Mouse (Mus musculus): ENCODE results near the gene Arsb. TPM values are rescaled to one million over a fixed set of nuclear protein-coding genes. Genes with fewer than 3 reads are reported as not detected.

The Arsb gene
- polyA plus RNA-seq, 1 experiment from 2014 or later: 7.8 TPM

DNA sequence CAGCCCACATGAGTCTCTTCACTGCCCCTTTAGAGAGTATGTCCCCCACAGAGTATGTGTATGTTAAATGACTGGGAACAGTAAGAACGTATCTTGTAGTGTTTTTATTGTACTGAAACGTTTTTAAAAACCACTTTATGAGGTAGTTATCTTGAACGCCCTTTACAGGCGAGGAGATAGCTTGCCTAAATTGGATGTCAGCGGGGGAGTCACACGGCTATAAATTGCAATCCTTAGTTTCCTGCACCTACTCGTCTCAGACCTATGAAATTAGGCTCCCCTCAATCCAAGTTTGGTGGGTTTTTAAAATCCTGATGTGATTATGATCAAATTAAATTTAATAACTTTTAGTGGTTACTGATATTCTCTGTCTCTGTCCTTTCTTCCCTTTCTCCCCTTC lies 1.4 kb downstream of the Arsb start:
- Histone ChIP-seq H3K4me1 (ENCODE audit: control insufficient read depth, insufficient read depth, low read length) (no peaks in the 10 kb centered on the region), H3K27ac (replicated peaks; ENCODE audit: low read depth, low read length) (no peak overlapping the region), H3K9me3 (replicated peaks; ENCODE audit: control insufficient read depth, low read length) (no peaks in the 10 kb centered on the region), H3K27me3 (ENCODE audit: control insufficient read depth, insufficient read depth, low read length) (no peaks in the 10 kb centered on the region), H3K9ac (replicated peaks; ENCODE audit: low read length) (no peak overlapping the region), H3K4me2 (ENCODE audit: low read depth, low read length) (no peak overlapping the region), H3K36me3 (replicated peaks; ENCODE audit: control insufficient read depth, insufficient read depth, low read depth, low read length) (no peaks in the 10 kb centered on the region), H3K4me3 (ENCODE audit: low read depth, low read length) (no peak overlapping the region)
- WGBS: 79% methylated on average over 7 of the region's 7 CpGs
- ATAC-seq (replicated peaks; ENCODE audit: insufficient number of reproducible peaks, low FRiP score, low TSS enrichment, low read depth) (no peak), DNase-seq (ENCODE audit: low spot score) (no peak)

DNA sequence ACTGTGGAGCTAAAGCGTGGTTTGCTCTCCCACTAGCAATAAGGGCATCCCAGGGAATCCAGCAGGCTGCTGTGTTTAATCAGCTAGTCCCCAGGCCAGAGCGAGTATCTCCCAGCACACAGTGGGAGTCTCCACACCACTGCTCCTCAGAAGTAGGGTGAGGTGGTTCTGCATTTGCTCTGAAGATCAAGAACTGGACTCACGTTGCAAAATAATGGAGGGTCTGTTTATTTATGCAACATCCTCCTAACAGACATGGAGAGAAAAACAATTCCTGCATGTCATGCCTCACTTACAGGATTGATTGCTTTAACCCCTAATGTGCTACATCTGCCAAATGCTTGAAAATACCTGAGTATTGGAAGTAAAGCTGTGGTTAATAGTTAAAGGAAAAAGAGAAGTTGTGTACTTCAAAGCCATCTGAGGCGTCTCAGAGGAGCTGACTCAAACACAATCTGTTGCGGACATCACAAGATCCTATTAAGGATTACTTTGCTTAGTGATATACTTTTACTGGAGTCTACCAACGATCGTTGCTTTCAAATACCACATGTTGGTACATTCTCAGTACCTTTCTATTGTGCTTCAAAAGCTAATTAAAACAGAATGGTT lies 2.4 kb downstream of the Arsb start:
- H3K9ac ChIP-seq (replicated peaks; ENCODE audit: low read length): no peak overlapping the region
- no peaks in the 10 kb centered on the region for H3K9me3 ChIP-seq (replicated peaks; ENCODE audit: control insufficient read depth, low read length)
- H3K4me1 ChIP-seq (ENCODE audit: control insufficient read depth, insufficient read depth, low read length): no peaks in the 10 kb centered on the region
- H3K27ac ChIP-seq (replicated peaks; ENCODE audit: low read depth, low read length): no peak overlapping the region
- WGBS: 58% methylated on average over 7 of the region's 7 CpGs
- H3K4me2 ChIP-seq (ENCODE audit: low read depth, low read length): no peak overlapping the region
- no peak overlapping the region for H3K4me3 ChIP-seq (ENCODE audit: low read depth, low read length)
- DNase-seq (ENCODE audit: low spot score) (no peak), ATAC-seq (replicated peaks; ENCODE audit: insufficient number of reproducible peaks, low FRiP score, low TSS enrichment, low read depth) (no peak)
- no peaks in the 10 kb centered on the region for H3K36me3 ChIP-seq (replicated peaks; ENCODE audit: control insufficient read depth, insufficient read depth, low read depth, low read length)
- no peaks in the 10 kb centered on the region for H3K27me3 ChIP-seq (ENCODE audit: control insufficient read depth, insufficient read depth, low read length)

DNA sequence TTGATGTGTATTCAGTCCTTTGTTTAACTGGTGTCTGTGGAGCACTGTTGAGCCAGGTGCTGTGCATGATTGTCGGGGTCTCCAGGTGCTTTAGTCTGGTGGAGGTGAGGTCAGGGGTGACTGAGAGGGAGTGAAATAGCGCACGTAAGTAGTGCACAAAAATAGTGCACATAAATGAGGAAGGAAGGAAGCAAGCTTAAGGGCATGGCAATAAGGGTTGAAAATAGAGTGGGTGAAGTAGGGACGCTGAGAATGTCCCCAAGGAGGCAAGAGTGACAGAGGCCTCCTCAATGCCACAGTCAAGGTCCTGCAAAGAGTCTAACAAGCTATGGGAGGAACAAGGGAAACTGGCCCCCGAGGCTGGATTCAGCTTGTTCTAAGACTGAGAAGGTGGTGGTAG lies 11.4 kb downstream of the Arsb start:
- no peak overlapping the region for H3K27ac ChIP-seq (replicated peaks; ENCODE audit: low read depth, low read length)

DNA sequence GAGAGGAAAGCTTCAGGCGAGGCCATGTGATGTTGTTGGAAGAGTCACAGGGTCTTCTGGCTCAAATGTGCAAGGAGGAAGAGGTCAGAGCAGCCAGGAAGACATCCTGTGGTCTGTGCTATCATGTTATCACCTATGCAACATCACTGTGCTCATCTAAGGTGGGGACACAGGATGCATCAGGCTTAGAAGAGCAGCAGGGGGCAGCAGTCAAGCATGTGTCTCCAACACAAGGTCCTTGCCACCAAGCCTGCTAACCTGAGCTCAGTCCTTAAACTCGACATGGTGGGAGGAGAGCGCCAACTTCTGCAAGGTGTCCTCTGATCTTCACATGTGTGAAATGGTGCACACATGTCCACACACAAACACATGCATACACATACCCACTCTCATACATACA lies 13.9 kb downstream of the Arsb start:
- no peak overlapping the region for H3K4me2 ChIP-seq (ENCODE audit: low read depth, low read length)
- H3K27me3 ChIP-seq (ENCODE audit: control insufficient read depth, insufficient read depth, low read length): no peaks in the 10 kb centered on the region
- no peak for ATAC-seq (replicated peaks; ENCODE audit: insufficient number of reproducible peaks, low FRiP score, low TSS enrichment, low read depth)
- H3K4me3 ChIP-seq (ENCODE audit: low read depth, low read length): no peak overlapping the region
- whole genome bisulfite sequencing: 83% methylated on average over 3 of the region's 3 CpGs
- DNase-seq (ENCODE audit: low spot score): no peak
- no peaks in the 10 kb centered on the region for H3K4me1 ChIP-seq (ENCODE audit: control insufficient read depth, insufficient read depth, low read length)
- no peaks in the 10 kb centered on the region for H3K36me3 ChIP-seq (replicated peaks; ENCODE audit: control insufficient read depth, insufficient read depth, low read depth, low read length)
- H3K9ac ChIP-seq (replicated peaks; ENCODE audit: low read length): no peak overlapping the region
- no peaks in the 10 kb centered on the region for H3K9me3 ChIP-seq (replicated peaks; ENCODE audit: control insufficient read depth, low read length)
- no peak overlapping the region for H3K27ac ChIP-seq (replicated peaks; ENCODE audit: low read depth, low read length)

More for the DNA sequence above, 11.4 kb downstream of the Arsb start:
- ATAC-seq (replicated peaks; ENCODE audit: insufficient number of reproducible peaks, low FRiP score, low TSS enrichment, low read depth): no peak
- Histone ChIP-seq H3K36me3 (replicated peaks; ENCODE audit: control insufficient read depth, insufficient read depth, low read depth, low read length) (no peaks in the 10 kb centered on the region), H3K4me3 (ENCODE audit: low read depth, low read length) (no peak overlapping the region), H3K9me3 (replicated peaks; ENCODE audit: control insufficient read depth, low read length) (no peaks in the 10 kb centered on the region), H3K9ac (replicated peaks; ENCODE audit: low read length) (no peak overlapping the region), H3K4me2 (ENCODE audit: low read depth, low read length) (no peak overlapping the region), H3K4me1 (ENCODE audit: control insufficient read depth, insufficient read depth, low read length) (no peaks in the 10 kb centered on the region), H3K27me3 (ENCODE audit: control insufficient read depth, insufficient read depth, low read length) (no peaks in the 10 kb centered on the region)
- DNase-seq (ENCODE audit: low spot score): no peak
- 79% methylated on average over 5 of the region's 5 CpGs for WGBS

DNA sequence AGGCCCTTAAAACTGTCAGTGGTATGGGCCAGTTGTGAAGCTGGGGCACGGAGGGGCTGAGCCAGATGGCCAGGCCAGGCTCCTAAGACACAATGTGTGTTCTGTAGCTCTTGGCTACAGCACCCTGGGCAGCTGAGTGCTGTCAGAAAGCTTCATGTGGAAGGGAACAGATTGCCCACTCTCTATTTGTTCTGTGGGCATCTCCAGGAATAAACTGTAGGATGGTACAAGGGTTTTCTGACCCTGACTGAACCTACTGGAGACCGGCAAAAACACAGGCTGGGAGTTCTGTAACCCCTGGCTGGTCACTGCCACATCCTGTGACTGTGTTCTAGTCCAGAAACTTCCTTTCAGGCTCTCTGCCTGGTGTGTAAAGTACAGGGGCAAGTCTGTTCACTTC lies 14.6 kb downstream of the Arsb start:
- no peaks in the 10 kb centered on the region for H3K36me3 ChIP-seq (replicated peaks; ENCODE audit: control insufficient read depth, insufficient read depth, low read depth, low read length)
- no peak overlapping the region for H3K9ac ChIP-seq (replicated peaks; ENCODE audit: low read length)
- no peaks in the 10 kb centered on the region for H3K9me3 ChIP-seq (replicated peaks; ENCODE audit: control insufficient read depth, low read length)
- H3K4me1 ChIP-seq (ENCODE audit: control insufficient read depth, insufficient read depth, low read length): no peaks in the 10 kb centered on the region
- ATAC-seq (replicated peaks; ENCODE audit: insufficient number of reproducible peaks, low FRiP score, low TSS enrichment, low read depth) (no peak), DNase-seq (ENCODE audit: low spot score) (no peak)
- H3K4me3 ChIP-seq (ENCODE audit: low read depth, low read length): no peak overlapping the region
- H3K27me3 ChIP-seq (ENCODE audit: control insufficient read depth, insufficient read depth, low read length): no peaks in the 10 kb centered on the region
- no peak overlapping the region for H3K4me2 ChIP-seq (ENCODE audit: low read depth, low read length)
- no peak overlapping the region for H3K27ac ChIP-seq (replicated peaks; ENCODE audit: low read depth, low read length)
- WGBS: 86% methylated on average over 2 of the region's 2 CpGs

DNA sequence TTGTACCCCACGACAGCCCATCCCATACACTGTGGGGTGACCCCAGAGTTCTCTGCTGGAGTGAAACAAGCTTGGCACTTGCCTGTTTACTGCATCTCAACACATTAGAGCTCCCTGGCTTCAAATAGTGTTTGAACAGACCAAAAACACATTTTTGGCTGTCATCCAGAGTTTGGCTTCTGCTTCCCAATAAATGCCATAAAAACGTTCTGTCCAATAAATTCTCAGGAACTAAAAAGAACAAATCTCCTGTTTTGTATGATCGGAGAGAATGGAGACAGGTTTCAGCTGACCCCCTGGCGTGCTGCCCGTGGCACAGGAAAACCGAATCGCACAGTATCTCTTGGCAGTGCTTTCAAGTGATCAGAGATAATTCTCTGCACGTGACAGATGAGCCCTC lies 16.2 kb downstream of the Arsb start:
- DNase-seq (ENCODE audit: low spot score): no peak

DNA sequence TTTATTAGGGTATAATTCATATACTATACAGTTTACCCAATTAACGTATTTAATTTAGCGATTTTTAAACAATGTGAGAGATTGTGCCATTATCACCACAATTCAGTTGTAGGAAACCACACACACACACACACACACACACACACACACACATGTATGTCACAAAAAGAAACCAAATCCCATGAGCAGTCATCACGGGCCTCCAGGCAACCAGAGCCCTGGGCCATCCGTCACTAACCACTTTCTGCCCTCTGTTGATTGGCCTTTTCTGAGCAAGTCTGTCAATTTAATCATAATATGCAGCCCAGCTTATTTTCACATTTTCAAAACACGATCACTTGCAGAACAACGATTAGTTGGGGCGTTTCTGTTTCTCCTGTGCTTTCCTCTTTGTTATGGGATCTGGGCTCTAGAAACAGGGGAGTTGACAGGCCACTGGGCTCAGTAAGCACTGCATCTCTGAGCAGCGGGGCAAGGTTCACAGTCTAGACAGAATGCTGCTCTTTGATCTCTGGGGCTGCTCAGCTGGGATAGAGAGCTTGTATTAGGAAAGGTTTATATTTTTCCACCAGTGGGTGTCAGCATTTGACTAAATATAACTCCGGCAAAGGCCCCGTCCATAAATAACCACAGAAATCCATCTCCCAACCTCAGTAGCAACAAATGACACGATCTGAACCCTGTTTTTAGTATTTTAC lies 21.7 kb downstream of the Arsb start:
- H3K9ac ChIP-seq (replicated peaks; ENCODE audit: low read length): no peak overlapping the region
- WGBS: 51% methylated on average over 11 of the region's 11 CpGs
- H3K4me2 ChIP-seq (ENCODE audit: low read depth, low read length): no peak overlapping the region
- no peaks in the 10 kb centered on the region for H3K27me3 ChIP-seq (ENCODE audit: control insufficient read depth, insufficient read depth, low read length)
- H3K4me3 ChIP-seq (ENCODE audit: low read depth, low read length): no peak overlapping the region
- DNase-seq (ENCODE audit: low spot score) (peak; percentile 86), ATAC-seq (replicated peaks; ENCODE audit: insufficient number of reproducible peaks, low FRiP score, low TSS enrichment, low read depth) (no peak; the same call in 1 of the 2 replicates)
- no peaks in the 10 kb centered on the region for H3K9me3 ChIP-seq (replicated peaks; ENCODE audit: control insufficient read depth, low read length)
- H3K36me3 ChIP-seq (replicated peaks; ENCODE audit: control insufficient read depth, insufficient read depth, low read depth, low read length): no peaks in the 10 kb centered on the region
- H3K4me1 ChIP-seq (ENCODE audit: control insufficient read depth, insufficient read depth, low read length): no peaks in the 10 kb centered on the region
- H3K27ac ChIP-seq (replicated peaks; ENCODE audit: low read depth, low read length): no peak overlapping the region

More for the DNA sequence above, 16.2 kb downstream of the Arsb start:
- Histone ChIP-seq H3K36me3 (replicated peaks; ENCODE audit: control insufficient read depth, insufficient read depth, low read depth, low read length) (no peaks in the 10 kb centered on the region), H3K27me3 (ENCODE audit: control insufficient read depth, insufficient read depth, low read length) (no peaks in the 10 kb centered on the region), H3K4me2 (ENCODE audit: low read depth, low read length) (no peak overlapping the region), H3K27ac (replicated peaks; ENCODE audit: low read depth, low read length) (no peak overlapping the region), H3K4me3 (ENCODE audit: low read depth, low read length) (no peak overlapping the region), H3K4me1 (ENCODE audit: control insufficient read depth, insufficient read depth, low read length) (no peaks in the 10 kb centered on the region), H3K9me3 (replicated peaks; ENCODE audit: control insufficient read depth, low read length) (no peaks in the 10 kb centered on the region), H3K9ac (replicated peaks; ENCODE audit: low read length) (no peak overlapping the region)
- WGBS: 88% methylated on average over 8 of the region's 8 CpGs
- no peak for ATAC-seq (replicated peaks; ENCODE audit: insufficient number of reproducible peaks, low FRiP score, low TSS enrichment, low read depth)

DNA sequence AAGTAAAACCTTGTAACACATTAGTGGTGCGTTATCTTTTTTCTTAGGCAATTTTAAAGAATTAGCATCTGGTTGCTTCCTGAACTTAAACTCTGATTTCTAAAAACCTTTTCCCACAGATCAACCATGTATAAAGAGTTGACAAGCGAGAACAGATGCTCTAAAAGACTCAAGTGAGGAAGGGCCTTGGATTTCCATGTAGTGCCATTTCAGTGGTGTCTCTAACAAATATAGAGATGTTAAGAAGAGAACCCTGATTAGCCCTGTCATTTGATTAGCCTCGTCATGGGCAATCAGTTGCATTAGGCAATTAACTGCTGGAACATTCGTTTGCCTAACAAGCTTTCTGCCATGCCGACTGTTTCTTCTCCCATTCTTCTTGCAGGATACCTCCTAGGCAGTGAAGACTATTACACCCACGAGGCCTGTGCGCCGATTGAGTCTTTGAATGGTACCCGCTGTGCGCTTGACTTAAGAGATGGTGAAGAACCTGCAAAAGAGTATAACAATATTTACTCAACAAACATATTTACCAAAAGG lies 22.3 kb downstream of the Arsb start:
- Histone ChIP-seq H3K4me3 (ENCODE audit: low read depth, low read length) (no peak overlapping the region), H3K27ac (replicated peaks; ENCODE audit: low read depth, low read length) (no peak overlapping the region), H3K9ac (replicated peaks; ENCODE audit: low read length) (no peak overlapping the region), H3K36me3 (replicated peaks; ENCODE audit: control insufficient read depth, insufficient read depth, low read depth, low read length) (no peaks in the 10 kb centered on the region), H3K4me2 (ENCODE audit: low read depth, low read length) (no peak overlapping the region), H3K27me3 (ENCODE audit: control insufficient read depth, insufficient read depth, low read length) (no peaks in the 10 kb centered on the region), H3K4me1 (ENCODE audit: control insufficient read depth, insufficient read depth, low read length) (no peaks in the 10 kb centered on the region), H3K9me3 (replicated peaks; ENCODE audit: control insufficient read depth, low read length) (no peaks in the 10 kb centered on the region)
- WGBS: 76% methylated on average over 10 of the region's 10 CpGs
- DNase-seq (ENCODE audit: low spot score) (no peak), ATAC-seq (replicated peaks; ENCODE audit: insufficient number of reproducible peaks, low FRiP score, low TSS enrichment, low read depth) (no peak)
